Mouse (Mus musculus): ENCODE data around the gene March11. TPM values are rescaled to one million over a fixed set of nuclear protein-coding genes. Genes with fewer than 3 reads are reported as not detected.
A peak's percentile ranks its signal among the peaks of the same experiment; 100 is the strongest.

March11 gene
- 3.2 and 4.6 TPM in 2 replicates for polyA plus RNA-seq (2014; fragmentation: Nextera tagmentation; extraction: Ambion mirVana)

DNA sequence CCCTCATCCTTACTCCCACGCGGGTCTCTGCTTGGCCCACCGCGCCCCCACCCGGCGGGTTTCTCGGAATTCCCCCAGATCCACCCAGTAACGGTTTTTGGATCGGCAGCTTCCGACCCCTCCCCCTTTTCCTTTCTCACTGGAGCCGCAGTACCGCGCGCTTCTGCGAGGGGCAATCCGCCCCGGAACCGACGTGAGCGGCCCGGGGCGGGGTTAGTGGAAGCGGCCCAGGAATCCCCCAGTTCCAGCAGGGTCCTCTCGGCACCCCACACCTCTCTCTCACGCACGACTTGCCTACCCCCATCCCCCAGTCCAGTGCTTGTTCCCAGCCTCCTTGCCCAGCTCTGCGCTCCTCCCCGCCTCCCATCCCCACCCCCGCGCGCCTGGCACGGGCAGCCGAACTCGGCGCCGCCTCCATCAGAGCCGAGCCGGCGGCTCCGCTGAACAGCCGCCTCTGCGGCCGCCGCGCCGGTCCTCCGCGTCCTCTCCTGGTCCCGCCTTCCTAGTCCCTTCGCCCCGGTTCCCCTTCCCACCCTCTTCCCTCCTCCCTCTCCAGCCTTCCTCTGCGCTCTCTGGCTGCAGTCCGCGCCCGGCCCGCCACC, at the start of gene March11:
March11 (plus strand) TSS at position 420 of the 602 bp plus-strand sequence.
- Histone ChIP-seq H3K4me3 (ENCODE audit: low read depth, low read length) (peak within 1 kb of the TSS; percentile 65), H3K36me3 (ENCODE audit: control insufficient read depth, insufficient read depth, low read length) (no peaks in the 10 kb centered on the region), H3K27ac (ENCODE audit: low read depth, low read length) (peak within 1 kb of the TSS; percentile 77), H3K9me3 (replicated peaks; ENCODE audit: control insufficient read depth, low read length) (no peaks in the 10 kb centered on the region), H3K27me3 (replicated peaks; ENCODE audit: control insufficient read depth, insufficient read depth, low read length) (0 out of 2 replicates have a peak, but pooled peaks cover 4% of the 10 kb centered on the region), H3K9ac (ENCODE audit: low read length) (peak within 1 kb of the TSS; percentile 80), H3K4me2 (ENCODE audit: low read length) (peak within 1 kb of the TSS; percentile 87), H3K4me1 (ENCODE audit: control insufficient read depth, insufficient read depth, low read length) (no peaks in the 10 kb centered on the region)
- DNase-seq (ENCODE audit: low spot score), result peak; percentile 92
- peak; percentile 97 for ATAC-seq
- WGBS, result under 1% methylated on average over 55 of the region's 56 CpGs

- ATAC-seq (no peak), DNase-seq (ENCODE audit: low spot score) (no peak)
- H3K4me1 ChIP-seq (ENCODE audit: control insufficient read depth, insufficient read depth, low read length), result no peaks in the 10 kb centered on the region
- no peak overlapping the region for H3K9ac ChIP-seq (ENCODE audit: low read length)
- no peak overlapping the region for H3K4me3 ChIP-seq (ENCODE audit: low read depth, low read length)
- H3K9me3 ChIP-seq (replicated peaks; ENCODE audit: control insufficient read depth, low read length), result no peaks in the 10 kb centered on the region
- no peak overlapping the region for H3K4me2 ChIP-seq (ENCODE audit: low read length)
- no peak overlapping the region for H3K27ac ChIP-seq (ENCODE audit: low read depth, low read length)
- WGBS, result 59% methylated on average over 1 of the region's 1 CpGs
- no peaks in the 10 kb centered on the region for H3K36me3 ChIP-seq (ENCODE audit: control insufficient read depth, insufficient read depth, low read length)
- H3K27me3 ChIP-seq (replicated peaks; ENCODE audit: control insufficient read depth, insufficient read depth, low read length), result no peaks in the 10 kb centered on the region
Observed at GRCm38 (mm10) chr15:26262336-26262735, 46.5 kb upstream of the March11 start.

DNA sequence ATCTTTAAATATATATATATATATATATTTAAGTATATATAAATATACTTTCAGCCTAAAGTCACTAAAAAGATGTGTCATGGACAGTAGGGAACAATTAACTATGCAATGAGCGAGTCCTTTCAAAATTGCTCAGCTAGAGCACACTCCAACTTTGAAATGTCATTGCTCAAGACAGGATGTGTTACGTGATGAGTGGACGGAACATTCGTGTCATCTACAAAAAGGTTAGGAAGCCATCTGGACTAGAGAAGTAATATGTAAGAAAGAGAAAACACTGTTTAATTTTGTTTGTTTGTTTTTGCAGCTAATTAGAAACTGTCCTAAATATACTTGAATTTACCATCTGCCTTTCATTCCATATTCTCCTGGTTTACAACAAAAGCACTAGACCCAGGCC, 39.3 kb upstream of the March11 start:
- no peak for DNase-seq (ENCODE audit: low spot score)
- Histone ChIP-seq H3K36me3 (ENCODE audit: control insufficient read depth, insufficient read depth, low read length) (no peaks in the 10 kb centered on the region), H3K9ac (ENCODE audit: low read length) (no peak overlapping the region), H3K27ac (ENCODE audit: low read depth, low read length) (no peak overlapping the region), H3K9me3 (replicated peaks; ENCODE audit: control insufficient read depth, low read length) (no peaks in the 10 kb centered on the region), H3K27me3 (replicated peaks; ENCODE audit: control insufficient read depth, insufficient read depth, low read length) (no peaks in the 10 kb centered on the region), H3K4me3 (ENCODE audit: low read depth, low read length) (no peak overlapping the region), H3K4me1 (ENCODE audit: control insufficient read depth, insufficient read depth, low read length) (no peaks in the 10 kb centered on the region), H3K4me2 (ENCODE audit: low read length) (no peak overlapping the region)
- ATAC-seq, result no peak
- WGBS, result 86% methylated on average over 4 of the region's 4 CpGs

DNA sequence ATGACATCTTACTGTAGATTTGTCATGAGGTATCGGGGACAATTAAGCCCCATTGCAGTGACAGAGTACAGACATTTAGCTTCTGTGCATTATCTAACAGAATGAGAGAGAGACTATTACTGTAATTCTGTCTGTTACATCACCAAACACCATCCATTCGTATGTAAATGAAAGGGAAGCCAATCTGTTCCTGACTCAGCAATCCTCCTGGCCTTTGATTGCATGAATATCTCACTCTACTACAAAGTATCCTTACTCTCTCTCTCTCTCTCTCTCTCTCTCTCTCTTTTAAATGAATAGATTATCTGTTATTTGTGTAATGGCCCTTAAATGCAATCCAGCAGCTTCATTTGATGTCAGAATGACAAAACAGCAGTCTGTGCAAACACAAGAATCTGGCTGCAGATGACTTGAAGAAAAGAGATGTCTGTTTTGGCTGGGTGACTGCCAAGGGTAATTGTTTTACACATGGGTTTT, 32.8 kb upstream of the March11 start:
- WGBS, result 24% methylated on average over 2 of the region's 2 CpGs
- Histone ChIP-seq H3K9ac (ENCODE audit: low read length) (no peak overlapping the region), H3K4me3 (ENCODE audit: low read depth, low read length) (no peak overlapping the region), H3K4me2 (ENCODE audit: low read length) (no peak overlapping the region), H3K9me3 (replicated peaks; ENCODE audit: control insufficient read depth, low read length) (no peaks in the 10 kb centered on the region), H3K27me3 (replicated peaks; ENCODE audit: control insufficient read depth, insufficient read depth, low read length) (no peaks in the 10 kb centered on the region), H3K27ac (ENCODE audit: low read depth, low read length) (no peak overlapping the region), H3K4me1 (ENCODE audit: control insufficient read depth, insufficient read depth, low read length) (peaks cover 5% of the 10 kb centered on the region; the same call in 1 of the 2 replicates), H3K36me3 (ENCODE audit: control insufficient read depth, insufficient read depth, low read length) (no peaks in the 10 kb centered on the region)
- DNase-seq (ENCODE audit: low spot score) (peak; percentile 89), ATAC-seq (peak; percentile 95)

- no peaks in the 10 kb centered on the region for H3K27me3 ChIP-seq (replicated peaks; ENCODE audit: control insufficient read depth, insufficient read depth, low read length)
- H3K4me2 ChIP-seq (ENCODE audit: low read length), result no peak overlapping the region
- H3K4me1 ChIP-seq (ENCODE audit: control insufficient read depth, insufficient read depth, low read length), result peaks cover 5% of the 10 kb centered on the region; the same call in 1 of the 2 replicates
- no peak overlapping the region for H3K27ac ChIP-seq (ENCODE audit: low read depth, low read length)
- H3K36me3 ChIP-seq (ENCODE audit: control insufficient read depth, insufficient read depth, low read length), result no peaks in the 10 kb centered on the region
- no peak overlapping the region for H3K9ac ChIP-seq (ENCODE audit: low read length)
- WGBS, result 47% methylated on average over 5 of the region's 5 CpGs
- ATAC-seq, result peak; percentile 49
- H3K4me3 ChIP-seq (ENCODE audit: low read depth, low read length), result no peak overlapping the region
- DNase-seq (ENCODE audit: low spot score), result peak; percentile 63
- H3K9me3 ChIP-seq (replicated peaks; ENCODE audit: control insufficient read depth, low read length), result no peaks in the 10 kb centered on the region
Observed at GRCm38 (mm10) chr15:26276608-26277007, 32.2 kb upstream of the March11 start.

- ATAC-seq, result no peak
- WGBS, result 88% methylated on average over 4 of the region's 4 CpGs
- Histone ChIP-seq H3K4me2 (ENCODE audit: low read length) (no peak overlapping the region), H3K36me3 (ENCODE audit: control insufficient read depth, insufficient read depth, low read length) (no peaks in the 10 kb centered on the region), H3K4me1 (ENCODE audit: control insufficient read depth, insufficient read depth, low read length) (no peaks in the 10 kb centered on the region), H3K27ac (ENCODE audit: low read depth, low read length) (no peak overlapping the region), H3K9ac (ENCODE audit: low read length) (no peak overlapping the region), H3K4me3 (ENCODE audit: low read depth, low read length) (no peak overlapping the region), H3K27me3 (replicated peaks; ENCODE audit: control insufficient read depth, insufficient read depth, low read length) (no peaks in the 10 kb centered on the region), H3K9me3 (replicated peaks; ENCODE audit: control insufficient read depth, low read length) (no peaks in the 10 kb centered on the region)
- no peak for DNase-seq (ENCODE audit: low spot score)
Observed at GRCm38 (mm10) chr15:26291871-26292270, 17.0 kb upstream of the March11 start.

DNA sequence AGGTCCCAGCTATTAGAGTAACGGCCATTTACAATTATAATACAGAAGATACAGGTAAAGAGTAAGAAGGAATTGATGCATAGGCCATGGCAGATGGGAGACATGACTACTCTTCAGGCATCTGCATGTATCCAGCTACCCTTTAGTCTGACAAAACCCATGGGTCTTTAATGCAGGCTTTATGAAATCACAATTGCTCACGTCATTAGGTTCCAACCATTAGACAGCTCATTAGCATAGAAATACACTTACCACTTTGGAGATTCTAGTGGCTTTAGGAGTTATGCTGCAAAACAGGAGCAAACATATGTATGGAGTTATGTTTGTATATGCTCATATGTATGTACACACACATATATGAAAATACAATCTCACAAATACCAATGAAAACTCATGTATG, 16.0 kb upstream of the March11 start:
- no peak overlapping the region for H3K4me2 ChIP-seq (ENCODE audit: low read length)
- no peak for ATAC-seq
- 55% methylated on average over 2 of the region's 2 CpGs for WGBS

GRCm38 (mm10) chr15:26293215-26293614, 15.6 kb upstream of the March11 start:
- Histone ChIP-seq H3K27me3 (replicated peaks; ENCODE audit: control insufficient read depth, insufficient read depth, low read length) (no peaks in the 10 kb centered on the region), H3K36me3 (ENCODE audit: control insufficient read depth, insufficient read depth, low read length) (no peaks in the 10 kb centered on the region), H3K4me2 (ENCODE audit: low read length) (no peak overlapping the region), H3K9ac (ENCODE audit: low read length) (no peak overlapping the region), H3K4me3 (ENCODE audit: low read depth, low read length) (no peak overlapping the region), H3K9me3 (replicated peaks; ENCODE audit: control insufficient read depth, low read length) (no peaks in the 10 kb centered on the region), H3K4me1 (ENCODE audit: control insufficient read depth, insufficient read depth, low read length) (no peaks in the 10 kb centered on the region), H3K27ac (ENCODE audit: low read depth, low read length) (no peak overlapping the region)
- no peak for ATAC-seq
- no peak for DNase-seq (ENCODE audit: low spot score)
- WGBS, result 72% methylated on average over 1 of the region's 1 CpGs

More for the DNA sequence above, 16.0 kb upstream of the March11 start:
- H3K27ac ChIP-seq (ENCODE audit: low read depth, low read length), result no peak overlapping the region
- no peak overlapping the region for H3K4me3 ChIP-seq (ENCODE audit: low read depth, low read length)
- H3K27me3 ChIP-seq (replicated peaks; ENCODE audit: control insufficient read depth, insufficient read depth, low read length), result no peaks in the 10 kb centered on the region
- H3K36me3 ChIP-seq (ENCODE audit: control insufficient read depth, insufficient read depth, low read length), result no peaks in the 10 kb centered on the region
- no peak overlapping the region for H3K9ac ChIP-seq (ENCODE audit: low read length)
- no peaks in the 10 kb centered on the region for H3K9me3 ChIP-seq (replicated peaks; ENCODE audit: control insufficient read depth, low read length)
- H3K4me1 ChIP-seq (ENCODE audit: control insufficient read depth, insufficient read depth, low read length), result no peaks in the 10 kb centered on the region
- DNase-seq (ENCODE audit: low spot score), result no peak

DNA sequence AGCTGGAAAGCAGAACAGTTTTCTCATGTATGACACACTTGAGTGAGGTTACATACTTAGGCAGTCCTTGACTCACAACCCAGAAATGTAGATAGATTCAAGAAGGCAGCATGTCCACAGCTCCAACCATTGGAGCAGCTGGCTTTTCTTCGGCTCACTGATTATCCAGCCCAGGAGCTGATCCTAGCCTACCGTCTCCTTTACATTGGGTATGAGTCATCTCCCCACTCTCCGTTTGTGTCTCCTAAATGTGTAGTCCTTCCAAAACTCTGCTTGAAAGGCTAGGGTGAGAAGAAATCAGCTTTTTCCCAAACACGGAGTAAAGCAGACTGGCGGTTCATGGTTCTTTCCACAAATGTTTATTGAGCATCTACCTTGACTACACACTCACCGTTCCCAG, 10.2 kb upstream of the March11 start:
- Histone ChIP-seq H3K9me3 (replicated peaks; ENCODE audit: control insufficient read depth, low read length) (no peaks in the 10 kb centered on the region), H3K4me2 (ENCODE audit: low read length) (no peak overlapping the region), H3K4me3 (ENCODE audit: low read depth, low read length) (no peak overlapping the region), H3K4me1 (ENCODE audit: control insufficient read depth, insufficient read depth, low read length) (no peaks in the 10 kb centered on the region), H3K27ac (ENCODE audit: low read depth, low read length) (no peak overlapping the region), H3K27me3 (replicated peaks; ENCODE audit: control insufficient read depth, insufficient read depth, low read length) (no peaks in the 10 kb centered on the region), H3K36me3 (ENCODE audit: control insufficient read depth, insufficient read depth, low read length) (no peaks in the 10 kb centered on the region), H3K9ac (ENCODE audit: low read length) (no peak overlapping the region)
- DNase-seq (ENCODE audit: low spot score) (no peak), ATAC-seq (no peak)
- WGBS, result 94% methylated on average over 6 of the region's 6 CpGs

All from forebrain, embryonic 14.5 days (tissue).